Mouse (Mus musculus) small intestine, adult 2 months (tissue): ENCODE measurements around the gene Wdr5b.
"Not testable (repeated sequence)": the region's sequence is repeated elsewhere in the genome, so short reads cannot be mapped to it uniquely, and the experiment has no call there.

Experiments used
- CTCF ChIP-seq: fragments of 200-500 bp; IDR thresholded peaks from 2 replicates; pipeline ENCODE4 v1.5.1; 2012; ENCODE audit warnings: low read depth, mild to moderate bottlenecking, control low read depth, inconsistent platforms, low read length, moderate library complexity, mixed read lengths; ENCODE audit not compliant: insufficient replicate concordance, insufficient read length; ENCODE audit errors: extremely low read depth
- POLR2A ChIP-seq: fragments of 200-500 bp; IDR thresholded peaks from 2 replicates; pipeline ENCODE4 v1.6.1; 2012; ENCODE audit warnings: low read depth, mild to moderate bottlenecking, control low read depth, inconsistent platforms, low read length, moderate library complexity

GRCm38 (mm10) chr16:35998852-35999251 lies 42.1 kb upstream of the Wdr5b start:
- not testable (repeated sequence) for TF ChIP-seq CTCF, POLR2A
